Mouse (Mus musculus) midbrain, postnatal 0 days (tissue): ENCODE results near the gene B3gnt2. TPM values are rescaled to one million over a fixed set of nuclear protein-coding genes. Genes with fewer than 3 reads are reported as not detected.

Experiments used
- ATAC-seq: fragments of 200-750 bp; cut with Nextera tagmentation; 2 replicates; pipeline ENCODE4 v1.8.0; 2017; ENCODE audit warnings: moderate number of reproducible peaks, mild to moderate bottlenecking, moderate TSS enrichment, moderate library complexity; ENCODE audit not compliant: low FRiP score
- DNase-seq: peaks from one replicate; pipeline ENCODE4 v3.0.0-alpha.2; 2015; ENCODE audit warnings: low spot score
- H3K27ac ChIP-seq: fragments of 300-500 bp; sonication (generic); 2 replicates; pipeline ENCODE4 v1.5.1; 2014; ENCODE audit warnings: low read depth, mild to moderate bottlenecking, low read length, mixed read lengths
- H3K27me3 ChIP-seq: fragments of 300-500 bp; sonication (generic); 2 replicates; pipeline ENCODE4 v1.6.1; 2014; ENCODE audit warnings: low read length, control low read depth, mixed read lengths; ENCODE audit not compliant: insufficient read depth
- H3K36me3 ChIP-seq: fragments of 300-500 bp; sonication (generic); 2 replicates; pipeline ENCODE4 v1.6.1; 2014; ENCODE audit warnings: low read length, control low read depth, mixed read lengths; ENCODE audit not compliant: insufficient read depth
- H3K4me1 ChIP-seq: fragments of 300-500 bp; sonication (generic); 2 replicates; pipeline ENCODE4 v1.6.1; 2014; ENCODE audit warnings: mild to moderate bottlenecking, control low read depth, antibody characterized with exemption, low read length, mixed read lengths; ENCODE audit not compliant: insufficient read depth
- H3K4me2 ChIP-seq: fragments of 300-500 bp; sonication (generic); 2 replicates; pipeline ENCODE4 v1.6.1; 2014; ENCODE audit warnings: low read depth, mild to moderate bottlenecking, low read length, mixed read lengths; ENCODE audit not compliant: poor library complexity, severe bottlenecking
- H3K4me3 ChIP-seq: fragments of 300-500 bp; sonication (generic); 2 replicates; pipeline ENCODE4 v1.5.1; 2014; ENCODE audit warnings: low read depth, mild to moderate bottlenecking, low read length, moderate library complexity
- H3K9ac ChIP-seq: fragments of 300-500 bp; sonication (generic); replicated peaks from 2 replicates; pipeline ENCODE4 v1.6.1; 2014; ENCODE audit warnings: mild to moderate bottlenecking, low read length, moderate library complexity, mixed read lengths; ENCODE audit not compliant: poor library complexity, severe bottlenecking
- H3K9me3 ChIP-seq: fragments of 300-500 bp; sonication (generic); 2 replicates; pipeline ENCODE4 v1.6.1; 2016; ENCODE audit warnings: low read length, control low read depth
- CTCF ChIP-seq: IDR thresholded peaks from 2 replicates; pipeline ENCODE4 v1.5.1; 2016; ENCODE audit warnings: antibody characterized with exemption, mild to moderate bottlenecking
- WGBS: fragments of 180-500 bp; shearing (Covaris S2); extraction: QIAGEN DNeasy Blood & Tissue Kit; methylation state at CpG from one replicate; pipeline ENCODE4 v1.1.7; 2014; 5-methylcytosine and 5-hydroxymethylcytosine counted together
- polyA plus RNA-seq: library from polyadenylated mRNA; unstranded; fragments of >200 nt; fragmentation: Nextera tagmentation; extraction: Ambion mirVana; gene quantifications from 2 replicates; pipeline ENCODE4 v1.2.1, GENCODE M21; 2015
- total RNA-seq: library from RNA; depleted of rRNA; stranded (reverse); fragments of >200 nt; gene quantifications from 2 replicates; pipeline ENCODE4 v1.2.3, GENCODE M21; 2014

B3gnt2 gene
- total and polyA plus RNA-seq, 2 experiments from 2014 or later: 2.0 to 6.2 TPM

DNA sequence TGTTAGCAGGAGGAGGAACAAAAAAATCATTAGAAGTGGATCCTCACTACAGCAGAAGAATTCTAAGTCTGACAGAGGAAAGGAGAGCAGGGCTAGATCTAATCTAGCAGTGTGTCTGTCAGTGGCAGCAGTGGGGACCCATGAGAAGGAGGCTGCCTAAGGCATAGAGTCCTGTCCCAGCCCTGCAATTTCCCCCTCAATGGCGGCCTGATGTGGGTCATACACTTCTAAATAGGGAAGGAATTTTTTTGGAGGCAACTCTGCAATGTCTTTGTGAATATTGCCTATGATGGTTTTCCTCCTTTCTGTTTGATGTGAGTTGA, 66.9 kb downstream of the B3gnt2 start:
- Histone ChIP-seq H3K4me1 (no peaks in the 10 kb centered on the region), H3K4me3 (no peak overlapping the region), H3K9ac (no peak overlapping the region), H3K27ac (no peak overlapping the region), H3K4me2 (no peak overlapping the region), H3K36me3 (no peaks in the 10 kb centered on the region), H3K27me3 (no peaks in the 10 kb centered on the region), H3K9me3 (no peaks in the 10 kb centered on the region)
- WGBS: 94% methylated on average over 1 of the region's 1 CpGs
- no peak for ATAC-seq
- no peak for TF ChIP-seq CTCF
- no peak for DNase-seq

DNA sequence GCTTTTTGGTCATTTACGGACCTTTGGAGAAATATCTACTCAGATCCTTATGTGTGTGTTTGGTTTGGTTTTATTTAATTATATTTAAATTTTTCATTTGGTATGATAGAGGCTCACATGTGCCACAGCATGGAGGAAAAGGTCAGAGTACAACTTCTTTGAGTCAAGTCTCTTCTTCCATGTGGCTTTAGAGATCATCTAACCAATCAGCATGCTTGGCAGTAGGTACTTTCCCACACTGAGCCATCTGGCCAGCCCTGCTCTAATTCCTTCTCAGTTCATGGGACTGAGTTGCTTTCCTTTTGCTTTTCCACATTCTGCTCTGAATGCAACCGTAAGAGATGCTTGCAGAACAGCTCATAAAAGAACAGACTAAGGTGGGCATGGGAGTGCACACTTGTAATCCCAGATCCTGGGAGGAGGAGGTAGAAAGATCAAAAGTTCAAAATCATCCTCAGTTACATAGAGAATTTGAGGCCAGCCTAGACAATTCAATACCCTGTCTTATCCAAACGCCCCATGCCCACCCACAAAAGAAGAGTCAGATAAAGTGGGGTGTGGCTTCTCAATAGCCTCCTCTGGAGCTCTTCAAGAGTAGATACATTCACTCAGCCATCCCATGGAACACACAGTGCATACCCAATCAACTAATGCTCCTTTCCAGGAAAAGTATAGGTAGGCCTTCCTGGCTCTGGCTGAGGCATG, 67.4 kb downstream of the B3gnt2 start:
- Histone ChIP-seq H3K27me3 (no peaks in the 10 kb centered on the region), H3K4me1 (no peaks in the 10 kb centered on the region), H3K9me3 (no peaks in the 10 kb centered on the region), H3K36me3 (no peaks in the 10 kb centered on the region), H3K4me2 (no peak overlapping the region), H3K9ac (no peak overlapping the region), H3K27ac (no peak overlapping the region), H3K4me3 (no peak overlapping the region)
- 87% methylated on average over 3 of the region's 3 CpGs for WGBS
- no peak for DNase-seq
- TF ChIP-seq CTCF: no peak
- ATAC-seq: no peak

DNA sequence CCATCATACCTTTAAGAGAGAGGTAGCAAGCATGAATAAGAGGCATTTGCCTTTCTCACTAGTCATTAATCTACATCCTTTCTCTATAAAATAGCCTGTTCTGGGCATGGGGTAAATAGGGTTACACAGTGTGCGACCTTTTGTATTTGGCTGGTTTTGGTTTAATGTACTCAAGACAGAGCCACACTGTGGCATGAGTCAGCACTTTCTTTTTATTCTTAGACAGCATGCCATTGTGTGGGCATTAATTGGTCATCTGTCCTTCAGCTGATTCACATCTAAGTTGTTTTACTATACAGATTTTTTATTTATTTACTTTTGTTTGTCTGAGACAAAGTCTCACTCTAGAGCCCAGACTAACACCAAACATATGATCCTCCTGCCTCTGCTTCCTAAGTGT, 68.6 kb downstream of the B3gnt2 start:
- Histone ChIP-seq H3K4me2 (no peak overlapping the region), H3K9ac (no peak overlapping the region), H3K9me3 (no peaks in the 10 kb centered on the region), H3K27ac (no peak overlapping the region), H3K4me1 (no peaks in the 10 kb centered on the region), H3K4me3 (no peak overlapping the region), H3K27me3 (no peaks in the 10 kb centered on the region), H3K36me3 (no peaks in the 10 kb centered on the region)
- DNase-seq (no peak), ATAC-seq (no peak)
- TF ChIP-seq CTCF: no peak
- 93% methylated on average over 1 of the region's 1 CpGs for WGBS

DNA sequence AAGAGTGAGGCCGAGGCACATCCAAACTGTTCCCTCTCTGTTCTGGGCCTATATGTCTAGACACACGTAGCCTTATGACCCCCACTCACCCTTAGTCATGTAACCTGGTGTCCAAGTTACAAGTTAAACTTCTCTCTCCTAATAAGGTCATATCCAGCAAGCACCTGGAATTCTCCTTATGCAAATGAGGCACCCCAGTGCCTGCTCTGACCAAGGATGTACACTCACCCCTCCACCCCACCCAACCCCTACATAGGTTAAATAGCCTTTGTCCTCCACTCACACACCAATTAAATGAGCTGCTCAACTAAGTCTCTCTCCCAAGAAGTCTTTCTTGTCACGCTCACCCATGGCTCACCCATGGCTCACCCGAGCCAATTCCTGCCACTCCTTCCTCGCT, 69.0 kb downstream of the B3gnt2 start:
- ATAC-seq (no peak), DNase-seq (no peak)
- Histone ChIP-seq H3K9ac (no peak overlapping the region), H3K36me3 (no peaks in the 10 kb centered on the region), H3K4me1 (no peaks in the 10 kb centered on the region), H3K27ac (no peak overlapping the region), H3K4me2 (no peak overlapping the region), H3K9me3 (no peaks in the 10 kb centered on the region), H3K27me3 (no peaks in the 10 kb centered on the region), H3K4me3 (no peak overlapping the region)
- TF ChIP-seq CTCF: no peak
- 87% methylated on average over 5 of the region's 5 CpGs for WGBS

GRCm38 (mm10) chr11:22787833-22788232, 72.9 kb downstream of the B3gnt2 start:
- DNase-seq: no peak
- Histone ChIP-seq H3K4me3 (no peak overlapping the region), H3K4me2 (no peak overlapping the region), H3K4me1 (no peaks in the 10 kb centered on the region), H3K27me3 (no peaks in the 10 kb centered on the region), H3K36me3 (no peaks in the 10 kb centered on the region), H3K9ac (no peak overlapping the region), H3K9me3 (no peaks in the 10 kb centered on the region), H3K27ac (no peak overlapping the region)
- ATAC-seq: no peak
- no peak for TF ChIP-seq CTCF
- 92% methylated on average over 2 of the region's 2 CpGs for WGBS

- H3K27ac ChIP-seq: no peak overlapping the region
- no peak overlapping the region for H3K4me3 ChIP-seq
- H3K9ac ChIP-seq: no peak overlapping the region
- no peaks in the 10 kb centered on the region for H3K27me3 ChIP-seq
- DNase-seq (no peak), ATAC-seq (no peak)
- H3K36me3 ChIP-seq: no peaks in the 10 kb centered on the region
- H3K4me1 ChIP-seq: no peaks in the 10 kb centered on the region
- H3K9me3 ChIP-seq: no peaks in the 10 kb centered on the region
- H3K4me2 ChIP-seq: no peak overlapping the region
- TF ChIP-seq CTCF: no peak
- 90% methylated on average over 3 of the region's 3 CpGs for WGBS
Measured at GRCm38 (mm10) chr11:22784477-22784876, 76.3 kb downstream of the B3gnt2 start.
